ENCODE assay signal across 8 mouse cellular contexts in the genomic region with DNA sequence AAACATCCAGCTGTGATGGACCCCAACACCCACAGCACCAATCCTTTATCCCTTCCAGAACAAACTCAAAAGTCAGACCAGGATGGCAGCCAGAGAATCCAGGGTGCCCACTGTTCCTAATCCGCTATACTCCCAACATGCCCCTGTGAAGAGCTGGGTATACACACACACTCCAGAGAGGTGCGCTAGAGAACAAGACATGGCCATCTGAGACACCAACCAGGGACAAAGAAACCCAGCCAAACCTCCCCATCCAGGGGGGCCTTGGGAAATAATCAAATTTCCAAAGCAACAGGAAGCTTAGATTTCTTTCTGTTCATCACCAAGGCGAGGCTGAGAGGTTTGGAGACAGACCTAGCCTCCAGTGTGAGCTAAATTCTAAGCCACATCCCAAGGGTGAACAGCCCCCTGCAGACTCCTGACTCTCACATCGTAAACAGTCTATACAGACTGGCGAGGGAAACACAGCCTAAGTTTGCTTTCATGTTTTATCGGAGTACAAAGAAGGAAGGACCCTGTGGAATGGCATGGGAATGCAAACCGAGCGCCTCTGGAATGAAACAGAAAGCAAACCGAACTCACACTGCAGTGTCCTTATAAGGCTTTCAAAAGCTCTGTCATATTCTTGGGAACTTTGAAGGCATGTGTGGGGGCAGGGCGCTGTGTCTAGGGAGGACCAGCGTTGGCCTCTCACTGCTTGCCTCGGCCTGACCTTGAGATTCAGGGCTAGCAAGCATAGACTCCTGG.
A peak's percentile ranks its signal among the peaks of the same experiment; 100 is the strongest.
DNase-seq lines count a peak whose midpoint lies in the region; ATAC-seq lines count a peak whose summit lies in the region.
"Had no signal": no experiment of that assay in that cellular context is flagged by ENCODE, and none has a peak within 500 bp of the region (broad histone marks: within the 10 kb centered on the region; RNA-seq: fewer than 3 reads in every experiment).

No protein-coding gene starts in this region.

- peak; percentile 71 for ATAC-seq in heart, embryonic 16.5 days (replicated peaks; ENCODE audit: extremely low read depth, insufficient read depth, low FRiP score)

- DNase-seq in R1 (ENCODE audit: low read depth, low spot score), result peak; percentile 32
- peak; percentile 67 for DNase-seq in embryo, embryonic 10.5 days (ENCODE audit: low spot score)
- peak; percentile 78 to 83 for DNase-seq in kidney, postnatal 4 days
- DNase-seq in skeletal muscle tissue, adult 2 months (ENCODE audit: low read depth, low spot score), result peak; percentile 13
- DNase-seq in layer of hippocampus, adult 11-12 months (ENCODE audit: low spot score), result no peak
- no peak for DNase-seq in c-Kit-positive CD71-positive TER-119-positive erythroid progenitor cells, embryonic 14.5 days (ENCODE audit: low spot score)

- no peaks in the 10 kb centered on the region for H3K27me3 ChIP-seq in heart, embryonic 16.5 days (ENCODE audit: control insufficient read depth, insufficient read depth, low read length)
- H3K27me3 ChIP-seq: liver, embryonic 15.5 days had no signal

- WGBS in heart, embryonic 16.5 days, result 15% methylated on average over 12 of the region's 12 CpGs

- peak overlapping the region; percentile 59 for H3K4me2 ChIP-seq in heart, embryonic 16.5 days (ENCODE audit: low read depth, low read length)
- H3K4me2 ChIP-seq: liver, embryonic 15.5 days had no signal

- peaks cover 9% of the 10 kb centered on the region for H3K4me1 ChIP-seq in heart, embryonic 16.5 days (ENCODE audit: control insufficient read depth, insufficient read depth, low read length)
- H3K4me1 ChIP-seq: liver, embryonic 15.5 days had no signal

- peak overlapping the region; percentile 32 for H3K4me3 ChIP-seq in heart, embryonic 16.5 days (ENCODE audit: low read length)
- H3K4me3 ChIP-seq: liver, embryonic 15.5 days had no signal

- peak overlapping the region; percentile 69 for H3K27ac ChIP-seq in heart, embryonic 16.5 days (ENCODE audit: low read length)
- H3K27ac ChIP-seq: liver, embryonic 15.5 days had no signal

- peak overlapping the region; percentile 53 for H3K9ac ChIP-seq in heart, embryonic 16.5 days (ENCODE audit: low read length)
- H3K9ac ChIP-seq: liver, embryonic 15.5 days had no signal

- no peaks in the 10 kb centered on the region for H3K36me3 ChIP-seq in heart, embryonic 16.5 days (ENCODE audit: control insufficient read depth, insufficient read depth)
- H3K36me3 ChIP-seq: liver, embryonic 15.5 days had no signal

- no peaks in the 10 kb centered on the region for H3K9me3 ChIP-seq in heart, embryonic 16.5 days (replicated peaks; ENCODE audit: control insufficient read depth, low read length)
- H3K9me3 ChIP-seq: liver, embryonic 15.5 days had no signal

Comparison
In these comparisons a context has a peak if more than half of its experiments do, and no peak if none do; other contexts are left out.
1. DNase-seq: peak in R1 (single experiment), embryo, embryonic 10.5 days (single experiment), kidney, postnatal 4 days (2 of 2) and skeletal muscle tissue, adult 2 months (single experiment); none in layer of hippocampus, adult 11-12 months (single experiment) and c-Kit-positive CD71-positive TER-119-positive erythroid progenitor cells, embryonic 14.5 days (single experiment).